Mouse (Mus musculus) testis, adult 2 months (tissue): Measurements from ENCODE around the gene Kmt2c.
"Not testable (repeated sequence)": the region's sequence is repeated elsewhere in the genome, so short reads cannot be mapped to it uniquely, and the experiment has no call there.

ENCODE experiments used
- CTCF ChIP-seq: fragments of 200-500 bp; IDR thresholded peaks from 2 replicates; pipeline ENCODE4 v1.5.1; 2012; ENCODE audit warnings: low read depth, mild to moderate bottlenecking, inconsistent platforms, low read length, moderate library complexity; ENCODE audit not compliant: control insufficient read depth, insufficient read depth, insufficient replicate concordance
- POLR2A ChIP-seq: fragments of 200-500 bp; IDR thresholded peaks from 2 replicates; pipeline ENCODE4 v1.6.1; 2012; ENCODE audit warnings: low read depth, mild to moderate bottlenecking, inconsistent platforms, low read length, moderate library complexity; ENCODE audit not compliant: control insufficient read depth

GRCm38 (mm10) chr5:25224377-25224776 lies 274.2 kb downstream of the Kmt2c start:
- not testable (repeated sequence) for TF ChIP-seq CTCF, POLR2A
